Mouse (Mus musculus) kidney, postnatal 25 days (tissue): Measurements from ENCODE around the gene Ppig.

Experiments
- DNase-seq, 2 experiments: peaks; one replicate each; pipeline ENCODE4 v3.0.0; 2021; ENCODE audit warnings: mixed read lengths in 2 of 2

Gene Ppig

GRCm38 (mm10) chr2:69764716-69765115 is 42.4 kb downstream of the Ppig start:
- DNase-seq: no peak

GRCm38 (mm10) chr2:69773331-69773730 is 51.0 kb downstream of the Ppig start:
- DNase-seq: no peak

GRCm38 (mm10) chr2:69777985-69778835 is 55.9 kb downstream of the Ppig start:
- DNase-seq: no peak

GRCm38 (mm10) chr2:69778836-69779177 is 56.5 kb downstream of the Ppig start:
- peak in 1 of 2 experiments; percentile 74 for DNase-seq

- no peak for DNase-seq
Observed at GRCm38 (mm10) chr2:69788974-69789373, 66.6 kb downstream of the Ppig start.

- peak; percentile 99 to 100 for DNase-seq
Observed at GRCm38 (mm10) chr2:69789429-69790069, 67.2 kb downstream of the Ppig start, which contains the start of the genes Ccdc173 and Phospho2. TSS of gene Ccdc173 (minus strand) at chr2:69789575. TSS of gene Phospho2 (plus strand) at chr2:69789623.

- DNase-seq: peak; percentile 90 to 94
Observed at GRCm38 (mm10) chr2:69790285-69790684, 67.9 kb downstream of the Ppig start.

GRCm38 (mm10) chr2:69790722-69791121 is 68.4 kb downstream of the Ppig start:
- no peak for DNase-seq

GRCm38 (mm10) chr2:69802911-69803312 is 80.6 kb downstream of the Ppig start:
- DNase-seq: peak; percentile 78 to 79
